Mouse (Mus musculus) heart, embryonic 12.5 days (tissue): ENCODE measurements around the gene Pcdh9. TPM values are rescaled to one million over a fixed set of nuclear protein-coding genes. Genes with fewer than 3 reads are reported as not detected.

Experiments used
- ATAC-seq: fragments of 200-750 bp; cut with Nextera tagmentation; 2 replicates; pipeline ENCODE4 v1.8.0; 2017; ENCODE audit warnings: moderate TSS enrichment, moderate library complexity; ENCODE audit not compliant: insufficient number of reproducible peaks, low FRiP score
- H3K27ac ChIP-seq: fragments of 300-500 bp; sonication (generic); 2 replicates; pipeline ENCODE4 v1.5.1; 2016; ENCODE audit warnings: mild to moderate bottlenecking, moderate library complexity; ENCODE audit not compliant: poor library complexity, severe bottlenecking
- H3K27me3 ChIP-seq: fragments of 300-500 bp; sonication (generic); replicated peaks from 2 replicates; pipeline ENCODE4 v1.6.1; 2016; ENCODE audit warnings: mild to moderate bottlenecking, moderate library complexity
- H3K36me3 ChIP-seq: fragments of 300-500 bp; sonication (generic); 2 replicates; pipeline ENCODE4 v1.6.1; 2016; ENCODE audit warnings: mild to moderate bottlenecking, moderate library complexity
- H3K4me1 ChIP-seq: fragments of 300-500 bp; sonication (generic); replicated peaks from 2 replicates; pipeline ENCODE4 v1.6.1; 2016; ENCODE audit warnings: mild to moderate bottlenecking
- H3K4me2 ChIP-seq: fragments of 300-500 bp; sonication (generic); 2 replicates; pipeline ENCODE4 v1.6.1; 2016; ENCODE audit warnings: mild to moderate bottlenecking, moderate library complexity
- H3K4me3 ChIP-seq: fragments of 300-500 bp; sonication (generic); 2 replicates; pipeline ENCODE4 v1.5.1; 2016; ENCODE audit warnings: mild to moderate bottlenecking
- H3K9ac ChIP-seq: fragments of 300-500 bp; sonication (generic); 2 replicates; pipeline ENCODE4 v1.6.1; 2016; ENCODE audit warnings: mild to moderate bottlenecking, moderate library complexity
- H3K9me3 ChIP-seq: fragments of 300-500 bp; sonication (generic); replicated peaks from 2 replicates; pipeline ENCODE4 v1.6.1; 2016; ENCODE audit warnings: mild to moderate bottlenecking, moderate library complexity
- WGBS: fragments of 180-500 bp; shearing (Covaris S2); methylation state at CpG from one replicate; pipeline ENCODE4 v1.1.7; 2016; 5-methylcytosine and 5-hydroxymethylcytosine counted together
- polyA plus RNA-seq: library from polyadenylated mRNA; unstranded; fragments of >200 nt; fragmentation: Nextera tagmentation; extraction: Ambion mirVana; gene quantifications from 2 replicates; pipeline ENCODE4 v1.2.1, GENCODE M21; 2016

The Pcdh9 gene
- polyA plus RNA-seq, 1 experiment from 2014 or later: 10.0 TPM

DNA sequence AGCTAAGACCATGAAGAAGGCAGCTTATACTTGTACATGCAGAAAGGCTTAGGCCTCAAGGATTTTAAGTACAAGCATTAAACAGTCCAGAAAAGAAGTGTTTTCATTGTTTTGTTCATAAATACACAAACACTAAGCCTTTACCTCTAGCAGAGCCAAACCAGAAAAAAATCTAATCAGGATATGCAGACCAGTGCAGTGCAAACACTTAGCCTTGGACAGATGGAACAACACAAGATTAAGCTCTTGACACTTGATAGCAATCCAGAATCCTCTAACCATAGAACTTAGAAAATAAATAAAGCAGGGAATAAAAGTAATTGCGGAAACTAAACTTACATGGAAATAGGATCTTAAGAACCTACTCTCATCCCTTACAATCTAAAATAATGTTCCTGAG is 10.4 kb downstream of the Pcdh9 start:
- Histone ChIP-seq H3K4me2 (no peak overlapping the region), H3K27me3 (no peaks in the 10 kb centered on the region), H3K9me3 (no peaks in the 10 kb centered on the region), H3K27ac (no peak overlapping the region), H3K4me3 (no peak overlapping the region), H3K4me1 (no peaks in the 10 kb centered on the region), H3K36me3 (no peaks in the 10 kb centered on the region), H3K9ac (no peak overlapping the region)
- no peak for ATAC-seq
- WGBS: 82% methylated on average over 1 of the region's 1 CpGs

DNA sequence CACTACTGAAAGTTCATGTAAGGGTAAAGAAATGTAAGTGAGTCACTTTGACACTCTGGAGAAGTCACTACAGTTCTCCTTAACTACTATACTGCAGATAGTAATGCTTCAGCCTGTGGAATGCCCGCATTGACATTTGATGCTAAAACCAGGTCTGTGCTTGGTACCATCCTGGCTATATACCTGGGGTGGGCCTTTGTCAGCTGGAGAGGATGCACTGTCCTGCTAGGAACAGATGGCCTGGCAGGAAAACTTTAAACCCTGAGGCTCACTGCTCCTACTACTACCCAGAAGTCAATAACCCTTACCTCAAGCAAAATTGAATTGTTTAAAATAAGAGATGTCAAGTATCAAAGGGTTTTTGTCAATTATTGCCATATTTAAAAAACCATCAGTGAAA is 14.5 kb downstream of the Pcdh9 start:
- H3K27me3 ChIP-seq: no peaks in the 10 kb centered on the region
- no peaks in the 10 kb centered on the region for H3K9me3 ChIP-seq
- no peak overlapping the region for H3K4me2 ChIP-seq
- ATAC-seq: no peak
- H3K9ac ChIP-seq: no peak overlapping the region
- H3K4me1 ChIP-seq: no peaks in the 10 kb centered on the region
- no peaks in the 10 kb centered on the region for H3K36me3 ChIP-seq
- no peak overlapping the region for H3K4me3 ChIP-seq
- WGBS: 77% methylated on average over 1 of the region's 1 CpGs
- no peak overlapping the region for H3K27ac ChIP-seq

DNA sequence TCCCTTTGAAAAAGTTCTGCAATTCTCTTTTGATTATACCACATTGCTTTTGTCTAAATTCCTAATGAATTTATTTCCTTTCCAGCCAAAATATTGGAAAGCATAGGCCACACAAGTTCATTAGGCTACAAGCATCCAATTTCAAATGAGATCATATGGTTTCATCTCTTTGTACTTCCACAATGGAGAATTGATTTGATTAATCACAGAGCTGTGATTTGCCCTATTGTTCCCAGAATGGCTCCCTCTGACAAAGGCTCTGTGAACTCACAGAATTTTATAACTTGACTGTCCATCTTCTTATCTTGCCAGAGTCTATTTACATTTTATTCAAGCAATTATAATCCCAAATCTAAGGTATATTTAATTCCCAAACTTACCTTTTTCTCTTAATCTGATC is 22.3 kb downstream of the Pcdh9 start:
- H3K4me2 ChIP-seq: no peak overlapping the region
- H3K36me3 ChIP-seq: no peaks in the 10 kb centered on the region
- H3K9me3 ChIP-seq: no peaks in the 10 kb centered on the region
- H3K27ac ChIP-seq: no peak overlapping the region
- no peak for ATAC-seq
- H3K4me3 ChIP-seq: no peak overlapping the region
- no peaks in the 10 kb centered on the region for H3K4me1 ChIP-seq
- no peak overlapping the region for H3K9ac ChIP-seq
- H3K27me3 ChIP-seq: no peaks in the 10 kb centered on the region

DNA sequence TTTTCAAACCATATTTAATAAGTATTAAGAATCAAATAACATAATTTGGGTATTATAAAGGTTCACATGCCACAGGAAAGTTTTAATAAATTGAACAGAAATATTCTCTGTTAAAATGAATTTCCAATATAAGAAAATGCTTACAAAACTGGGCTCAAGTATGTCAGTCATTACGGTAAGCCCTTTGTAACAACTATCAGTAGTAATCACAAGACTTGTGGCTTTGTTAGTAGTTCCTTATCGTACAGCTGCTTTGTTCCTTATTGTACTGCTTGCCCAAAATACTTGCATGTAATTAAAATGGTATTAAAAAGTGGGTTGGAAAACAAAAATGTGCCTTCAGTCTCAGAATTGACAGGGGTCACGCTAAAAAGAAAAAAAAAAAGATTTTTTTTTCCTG is 32.4 kb downstream of the Pcdh9 start:
- Histone ChIP-seq H3K4me2 (no peak overlapping the region), H3K9ac (no peak overlapping the region), H3K27ac (no peak overlapping the region), H3K27me3 (no peaks in the 10 kb centered on the region), H3K4me3 (no peak overlapping the region), H3K4me1 (no peaks in the 10 kb centered on the region), H3K36me3 (no peaks in the 10 kb centered on the region), H3K9me3 (no peaks in the 10 kb centered on the region)
- WGBS: 70% methylated on average over 3 of the region's 3 CpGs
- no peak for ATAC-seq

DNA sequence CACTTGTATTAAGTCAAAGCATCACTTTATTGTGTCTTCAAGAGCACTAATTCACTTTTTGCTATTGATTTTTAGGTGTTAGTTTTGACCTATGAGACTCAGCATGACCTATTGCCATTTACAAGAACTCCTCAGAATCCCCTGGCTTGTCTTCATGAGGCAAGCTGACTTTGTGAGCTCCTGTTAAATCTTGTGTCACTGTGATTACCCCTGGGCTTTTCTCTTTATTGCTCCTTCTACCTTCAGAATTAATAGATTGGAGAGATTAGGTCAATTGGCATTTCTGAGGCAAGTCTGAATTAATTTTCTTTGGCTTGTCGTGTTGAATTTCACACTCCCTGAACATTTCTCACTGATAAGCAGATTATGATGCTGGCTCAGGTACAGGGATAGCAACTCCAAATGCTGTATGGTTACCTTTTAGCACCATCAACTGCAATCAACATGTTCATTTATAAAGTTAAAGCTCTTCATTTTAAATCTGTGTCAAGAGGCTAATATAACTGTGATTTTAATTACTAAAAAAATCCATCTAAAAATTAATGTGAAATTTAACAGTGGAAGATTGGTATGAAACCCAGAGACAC is 44.3 kb downstream of the Pcdh9 start:
- no peak overlapping the region for H3K27ac ChIP-seq
- no peaks in the 10 kb centered on the region for H3K36me3 ChIP-seq
- WGBS: 46% methylated on average over 1 of the region's 1 CpGs
- no peak overlapping the region for H3K4me3 ChIP-seq
- no peaks in the 10 kb centered on the region for H3K27me3 ChIP-seq
- no peaks in the 10 kb centered on the region for H3K9me3 ChIP-seq
- ATAC-seq: no peak
- no peak overlapping the region for H3K9ac ChIP-seq
- no peaks in the 10 kb centered on the region for H3K4me1 ChIP-seq
- H3K4me2 ChIP-seq: no peak overlapping the region

DNA sequence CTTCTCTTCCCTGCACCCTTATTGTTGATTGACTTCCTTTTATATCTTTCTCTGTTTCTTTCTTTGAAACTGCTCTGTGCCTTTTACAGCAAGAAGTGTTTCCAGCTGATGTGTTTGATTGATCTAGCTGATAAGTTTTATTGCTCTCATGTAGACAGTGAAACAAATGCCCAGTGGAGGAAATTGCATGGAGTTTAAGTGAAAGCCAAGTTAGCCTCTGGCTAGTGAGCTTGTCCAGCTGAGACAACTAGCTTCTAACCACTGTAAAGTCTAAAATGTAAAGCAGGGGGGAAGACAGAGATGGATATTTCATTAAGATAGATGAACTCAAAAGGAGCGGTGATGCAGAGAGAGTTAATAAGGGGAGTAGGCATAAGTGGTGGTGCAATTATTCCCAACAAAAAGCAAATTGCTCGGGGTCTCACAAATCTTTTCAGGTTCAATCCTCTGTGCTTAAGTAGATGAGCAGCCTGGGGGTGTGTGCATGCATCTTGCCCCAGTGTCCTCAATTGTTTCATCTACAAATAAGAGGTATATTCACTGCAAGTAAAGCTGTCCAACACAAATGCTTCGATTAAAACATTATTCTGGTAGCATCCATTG is 47.7 kb downstream of the Pcdh9 start:
- no peaks in the 10 kb centered on the region for H3K36me3 ChIP-seq
- no peaks in the 10 kb centered on the region for H3K27me3 ChIP-seq
- no peaks in the 10 kb centered on the region for H3K4me1 ChIP-seq
- 75% methylated on average over 3 of the region's 3 CpGs for WGBS
- no peaks in the 10 kb centered on the region for H3K9me3 ChIP-seq
- no peak overlapping the region for H3K4me2 ChIP-seq
- ATAC-seq: no peak
- H3K27ac ChIP-seq: no peak overlapping the region
- no peak overlapping the region for H3K9ac ChIP-seq
- no peak overlapping the region for H3K4me3 ChIP-seq

DNA sequence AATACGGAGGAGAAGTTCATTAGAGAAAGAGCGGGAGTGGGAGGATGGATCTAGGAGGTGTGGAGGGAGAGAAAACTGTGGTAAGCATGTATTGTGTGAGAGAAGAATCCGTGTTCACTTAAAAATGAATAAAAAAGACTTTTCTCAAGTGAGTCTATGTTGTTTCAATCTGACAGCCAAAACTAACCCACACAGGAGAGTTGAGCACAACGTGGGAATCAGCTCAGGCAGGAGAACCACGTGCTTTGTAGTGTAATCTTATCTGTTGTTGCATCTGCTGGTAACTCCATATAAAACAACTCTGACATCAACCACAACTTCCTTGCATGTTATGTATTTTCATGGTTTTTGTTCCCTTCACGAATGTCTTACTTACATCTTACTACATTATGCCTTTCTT is 58.0 kb downstream of the Pcdh9 start:
- WGBS: 74% methylated on average over 6 of the region's 6 CpGs
- no peak overlapping the region for H3K4me3 ChIP-seq
- no peaks in the 10 kb centered on the region for H3K36me3 ChIP-seq
- no peaks in the 10 kb centered on the region for H3K27me3 ChIP-seq
- H3K9ac ChIP-seq: no peak overlapping the region
- no peak overlapping the region for H3K4me2 ChIP-seq
- no peaks in the 10 kb centered on the region for H3K9me3 ChIP-seq
- no peak for ATAC-seq
- no peak overlapping the region for H3K27ac ChIP-seq
- H3K4me1 ChIP-seq: no peaks in the 10 kb centered on the region

DNA sequence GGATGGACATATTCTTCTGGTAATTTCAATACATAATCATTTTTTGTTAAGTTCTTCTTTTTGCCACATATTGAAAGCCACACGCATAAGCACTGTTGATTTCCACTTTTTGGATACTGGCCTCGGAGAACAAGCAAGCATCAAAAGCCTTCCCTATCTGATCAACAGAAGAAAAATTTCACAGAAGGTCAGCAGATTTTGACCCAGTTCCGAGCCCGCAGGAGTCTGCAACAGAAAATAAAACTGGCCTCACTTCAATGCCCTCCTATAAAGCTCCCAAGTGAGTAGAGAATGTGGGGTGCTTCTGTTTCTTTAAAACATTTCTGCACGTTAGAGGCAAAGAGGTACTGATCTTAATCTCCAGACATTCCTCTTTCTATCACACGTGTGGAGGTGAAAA is 63.3 kb downstream of the Pcdh9 start:
- Histone ChIP-seq H3K4me3 (no peak overlapping the region), H3K4me2 (no peak overlapping the region), H3K9me3 (no peaks in the 10 kb centered on the region), H3K4me1 (no peaks in the 10 kb centered on the region), H3K27ac (no peak overlapping the region), H3K36me3 (no peaks in the 10 kb centered on the region), H3K27me3 (no peaks in the 10 kb centered on the region), H3K9ac (no peak overlapping the region)
- no peak for ATAC-seq
- WGBS: 57% methylated on average over 6 of the region's 6 CpGs

DNA sequence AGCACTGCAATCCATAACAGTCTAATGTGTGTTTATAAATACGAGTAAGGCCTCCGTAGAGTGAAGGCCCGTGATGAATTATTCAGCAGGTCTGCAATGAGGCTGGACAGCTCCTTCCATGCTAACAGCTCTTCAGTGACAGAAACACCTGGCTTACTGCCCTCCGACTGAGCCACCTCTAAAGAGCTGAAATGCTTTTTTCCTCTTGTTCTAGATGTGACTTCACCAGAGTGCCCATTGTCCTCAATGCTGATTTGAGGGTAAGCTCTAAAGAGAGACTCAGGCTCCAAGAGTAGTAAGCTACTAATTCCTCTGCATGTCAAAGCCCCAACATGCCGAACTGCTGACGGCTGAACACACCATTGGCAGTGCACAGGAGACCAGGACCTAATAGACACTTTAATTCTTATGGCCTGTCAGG is 64.4 kb downstream of the Pcdh9 start:
- H3K4me2 ChIP-seq: no peak overlapping the region
- H3K27me3 ChIP-seq: no peaks in the 10 kb centered on the region
- no peaks in the 10 kb centered on the region for H3K36me3 ChIP-seq
- H3K4me3 ChIP-seq: no peak overlapping the region
- H3K27ac ChIP-seq: no peak overlapping the region
- no peak overlapping the region for H3K9ac ChIP-seq
- no peak for ATAC-seq
- WGBS: 69% methylated on average over 6 of the region's 6 CpGs
- H3K9me3 ChIP-seq: no peaks in the 10 kb centered on the region
- H3K4me1 ChIP-seq: no peaks in the 10 kb centered on the region

DNA sequence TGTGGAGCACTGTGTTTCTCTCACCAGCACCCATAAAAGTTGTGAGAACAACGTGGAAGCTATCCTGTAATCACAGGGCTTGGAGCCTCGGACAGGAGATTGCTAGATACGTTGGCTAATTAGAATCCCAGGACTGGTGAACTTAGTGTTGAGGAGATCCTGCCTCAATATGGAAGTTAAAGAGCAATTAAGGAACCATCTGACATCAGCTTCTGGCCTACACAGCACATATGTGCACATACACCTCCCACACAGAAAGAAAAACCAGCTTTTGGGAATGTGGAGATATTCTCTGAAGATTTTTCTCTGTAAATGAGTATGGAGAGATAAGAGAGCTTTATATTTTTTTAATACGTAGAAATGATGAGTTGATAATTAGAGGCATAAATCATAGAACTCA is 71.6 kb downstream of the Pcdh9 start:
- no peaks in the 10 kb centered on the region for H3K4me1 ChIP-seq
- H3K4me3 ChIP-seq: no peak overlapping the region
- no peaks in the 10 kb centered on the region for H3K27me3 ChIP-seq
- H3K36me3 ChIP-seq: no peaks in the 10 kb centered on the region
- no peak for ATAC-seq
- H3K9ac ChIP-seq: no peak overlapping the region
- no peak overlapping the region for H3K27ac ChIP-seq
- no peaks in the 10 kb centered on the region for H3K9me3 ChIP-seq
- no peak overlapping the region for H3K4me2 ChIP-seq
- 77% methylated on average over 4 of the region's 4 CpGs for WGBS

DNA sequence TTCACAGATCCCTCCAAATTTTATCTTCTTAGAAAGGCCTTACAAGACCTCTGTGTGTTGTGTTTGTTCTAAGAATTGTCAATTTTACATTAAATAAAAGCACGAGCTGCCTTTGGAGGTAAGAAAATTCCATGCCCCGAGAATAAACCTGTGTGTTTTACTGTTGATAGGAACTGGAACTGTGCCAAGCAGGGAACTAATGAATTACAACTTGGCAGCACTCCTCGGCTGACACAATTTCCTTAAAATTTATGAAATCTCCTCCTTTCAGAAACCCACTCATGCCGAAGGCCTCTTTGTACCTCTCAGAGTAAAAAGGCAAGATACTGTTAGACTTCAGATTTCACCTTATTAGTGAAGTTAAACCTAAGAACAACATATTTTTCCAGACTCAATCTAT is 72.9 kb downstream of the Pcdh9 start:
- H3K4me1 ChIP-seq: no peaks in the 10 kb centered on the region
- H3K4me2 ChIP-seq: no peak overlapping the region
- no peaks in the 10 kb centered on the region for H3K9me3 ChIP-seq
- no peaks in the 10 kb centered on the region for H3K36me3 ChIP-seq
- no peak for ATAC-seq
- H3K9ac ChIP-seq: no peak overlapping the region
- WGBS: 33% methylated on average over 4 of the region's 4 CpGs
- H3K27ac ChIP-seq: no peak overlapping the region
- no peak overlapping the region for H3K4me3 ChIP-seq
- H3K27me3 ChIP-seq: no peaks in the 10 kb centered on the region

DNA sequence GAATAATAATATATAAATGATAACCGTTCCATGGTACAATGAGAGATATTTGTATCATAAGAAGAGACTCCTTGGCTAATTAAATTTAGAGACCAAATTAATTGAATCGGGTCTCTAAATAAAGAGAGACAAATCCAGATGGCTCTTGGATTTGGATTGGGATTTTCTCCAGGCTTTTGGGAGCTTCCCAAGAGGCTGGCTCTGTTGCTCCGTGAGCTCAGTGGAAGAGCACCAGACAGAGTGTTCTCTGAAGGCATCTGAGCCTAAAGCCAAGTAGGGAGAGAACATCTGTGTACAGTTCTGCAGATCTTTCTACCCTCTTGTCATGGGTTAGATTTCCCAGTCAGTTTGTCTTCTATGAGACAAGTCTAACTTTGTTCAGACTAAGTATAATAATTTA is 95.9 kb downstream of the Pcdh9 start:
- H3K9me3 ChIP-seq: no peaks in the 10 kb centered on the region
- H3K9ac ChIP-seq: no peak overlapping the region
- ATAC-seq: no peak
- H3K27me3 ChIP-seq: no peaks in the 10 kb centered on the region
- H3K36me3 ChIP-seq: no peaks in the 10 kb centered on the region
- no peaks in the 10 kb centered on the region for H3K4me1 ChIP-seq
- 85% methylated on average over 3 of the region's 3 CpGs for WGBS
- H3K27ac ChIP-seq: no peak overlapping the region
- no peak overlapping the region for H3K4me3 ChIP-seq
- H3K4me2 ChIP-seq: no peak overlapping the region
